Mouse (Mus musculus): ENCODE measurements at regions not wholly inside any gene's neighbourhood (a gene's known extent, or its start where the extent isn't known, plus 50 kb on each side); places are given as distances from the start of the nearest gene placed in this dataset.

DNA sequence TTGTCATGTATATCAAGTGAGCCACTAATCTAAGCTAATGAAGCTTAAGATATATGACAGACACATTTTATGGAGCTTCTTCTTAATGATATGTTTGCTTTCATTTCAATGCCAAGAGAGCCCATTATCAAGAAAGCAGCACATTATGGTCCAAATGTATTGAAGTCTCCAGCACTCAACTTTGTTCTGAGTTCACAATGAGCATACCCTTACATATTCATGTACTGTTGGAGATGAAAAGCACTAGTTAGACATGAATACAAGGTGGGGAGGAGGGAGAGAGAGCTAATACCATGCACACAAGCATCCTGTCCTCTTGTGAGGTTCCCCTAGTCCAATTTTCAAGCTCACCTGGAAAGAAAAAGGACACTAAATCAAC lies 241.3 kb downstream of the Car8 start:
- H3K4me2 ChIP-seq (replicated peaks) = no peak overlapping the region
- no peaks in the 10 kb centered on the region for H3K27me3 ChIP-seq (ENCODE audit: control insufficient read depth, insufficient read depth, low read length)
- no peak overlapping the region for H3K4me3 ChIP-seq (replicated peaks; ENCODE audit: low read length)
- no peak for ATAC-seq (ENCODE audit: low FRiP score)
- H3K9me3 ChIP-seq (ENCODE audit: control insufficient read depth, low read length) = no peaks in the 10 kb centered on the region
- H3K36me3 ChIP-seq (replicated peaks; ENCODE audit: control insufficient read depth, insufficient read depth) = no peaks in the 10 kb centered on the region
- no peak for DNase-seq (ENCODE audit: low spot score)
- H3K9ac ChIP-seq = no peak overlapping the region
- H3K4me1 ChIP-seq (replicated peaks; ENCODE audit: control insufficient read depth, insufficient read depth, low read length) = no peaks in the 10 kb centered on the region
- H3K27ac ChIP-seq = no peak overlapping the region

GRCm38 (mm10) chr4:7996923-7997574 lies 241.8 kb downstream of the Car8 start:
- Histone ChIP-seq H3K27ac (no peak overlapping the region), H3K36me3 (replicated peaks; ENCODE audit: control insufficient read depth, insufficient read depth) (no peaks in the 10 kb centered on the region), H3K4me3 (replicated peaks; ENCODE audit: low read length) (no peak overlapping the region), H3K4me2 (replicated peaks) (no peak overlapping the region), H3K4me1 (replicated peaks; ENCODE audit: control insufficient read depth, insufficient read depth, low read length) (no peaks in the 10 kb centered on the region), H3K9me3 (ENCODE audit: control insufficient read depth, low read length) (no peaks in the 10 kb centered on the region), H3K9ac (no peak overlapping the region), H3K27me3 (ENCODE audit: control insufficient read depth, insufficient read depth, low read length) (no peaks in the 10 kb centered on the region)
- DNase-seq (ENCODE audit: low spot score) (no peak), ATAC-seq (ENCODE audit: low FRiP score) (no peak)
- WGBS = 10% methylated on average over 6 of the region's 6 CpGs

GRCm38 (mm10) chr4:7992944-7993343 lies 245.9 kb downstream of the Car8 start:
- no peaks in the 10 kb centered on the region for H3K27me3 ChIP-seq (ENCODE audit: control insufficient read depth, insufficient read depth, low read length)
- H3K27ac ChIP-seq = no peak overlapping the region
- H3K9ac ChIP-seq = no peak overlapping the region
- DNase-seq (ENCODE audit: low spot score) = no peak
- no peak for ATAC-seq (ENCODE audit: low FRiP score)
- H3K4me1 ChIP-seq (replicated peaks; ENCODE audit: control insufficient read depth, insufficient read depth, low read length) = no peaks in the 10 kb centered on the region
- no peak overlapping the region for H3K4me3 ChIP-seq (replicated peaks; ENCODE audit: low read length)
- 67% methylated on average over 3 of the region's 3 CpGs for WGBS
- no peaks in the 10 kb centered on the region for H3K9me3 ChIP-seq (ENCODE audit: control insufficient read depth, low read length)
- no peaks in the 10 kb centered on the region for H3K36me3 ChIP-seq (replicated peaks; ENCODE audit: control insufficient read depth, insufficient read depth)
- no peak overlapping the region for H3K4me2 ChIP-seq (replicated peaks)

GRCm38 (mm10) chr4:7987781-7988180 lies 251.1 kb downstream of the Car8 start:
- H3K9ac ChIP-seq = no peak overlapping the region
- no peaks in the 10 kb centered on the region for H3K36me3 ChIP-seq (replicated peaks; ENCODE audit: control insufficient read depth, insufficient read depth)
- WGBS = 95% methylated on average over 1 of the region's 1 CpGs
- ATAC-seq (ENCODE audit: low FRiP score) = no peak
- no peaks in the 10 kb centered on the region for H3K9me3 ChIP-seq (ENCODE audit: control insufficient read depth, low read length)
- no peaks in the 10 kb centered on the region for H3K4me1 ChIP-seq (replicated peaks; ENCODE audit: control insufficient read depth, insufficient read depth, low read length)
- DNase-seq (ENCODE audit: low spot score) = no peak
- H3K4me3 ChIP-seq (replicated peaks; ENCODE audit: low read length) = no peak overlapping the region
- no peaks in the 10 kb centered on the region for H3K27me3 ChIP-seq (ENCODE audit: control insufficient read depth, insufficient read depth, low read length)
- H3K27ac ChIP-seq = no peak overlapping the region
- H3K4me2 ChIP-seq (replicated peaks) = no peak overlapping the region

- Histone ChIP-seq H3K4me2 (replicated peaks) (no peak overlapping the region), H3K9ac (no peak overlapping the region), H3K36me3 (replicated peaks; ENCODE audit: control insufficient read depth, insufficient read depth) (no peaks in the 10 kb centered on the region), H3K27ac (no peak overlapping the region), H3K9me3 (ENCODE audit: control insufficient read depth, low read length) (no peaks in the 10 kb centered on the region), H3K27me3 (ENCODE audit: control insufficient read depth, insufficient read depth, low read length) (no peaks in the 10 kb centered on the region), H3K4me3 (replicated peaks; ENCODE audit: low read length) (no peak overlapping the region), H3K4me1 (replicated peaks; ENCODE audit: control insufficient read depth, insufficient read depth, low read length) (no peaks in the 10 kb centered on the region)
- peak; percentile 10 for DNase-seq (ENCODE audit: low spot score)
- WGBS = 89% methylated on average over 3 of the region's 3 CpGs
- ATAC-seq (ENCODE audit: low FRiP score) = no peak
These were observed 251.5 kb downstream of the Car8 start for GRCm38 (mm10) chr4:7987346-7987745.

- H3K4me2 ChIP-seq (replicated peaks) = no peak overlapping the region
- 64% methylated on average over 6 of the region's 6 CpGs for WGBS
- no peak overlapping the region for H3K4me3 ChIP-seq (replicated peaks; ENCODE audit: low read length)
- no peaks in the 10 kb centered on the region for H3K4me1 ChIP-seq (replicated peaks; ENCODE audit: control insufficient read depth, insufficient read depth, low read length)
- no peak overlapping the region for H3K9ac ChIP-seq
- H3K36me3 ChIP-seq (replicated peaks; ENCODE audit: control insufficient read depth, insufficient read depth) = no peaks in the 10 kb centered on the region
- DNase-seq (ENCODE audit: low spot score) (no peak), ATAC-seq (ENCODE audit: low FRiP score) (no peak)
- H3K9me3 ChIP-seq (ENCODE audit: control insufficient read depth, low read length) = no peaks in the 10 kb centered on the region
- H3K27me3 ChIP-seq (ENCODE audit: control insufficient read depth, insufficient read depth, low read length) = no peaks in the 10 kb centered on the region
- no peak overlapping the region for H3K27ac ChIP-seq
These were observed 254.0 kb downstream of the Car8 start for GRCm38 (mm10) chr4:7984814-7985213.

DNA sequence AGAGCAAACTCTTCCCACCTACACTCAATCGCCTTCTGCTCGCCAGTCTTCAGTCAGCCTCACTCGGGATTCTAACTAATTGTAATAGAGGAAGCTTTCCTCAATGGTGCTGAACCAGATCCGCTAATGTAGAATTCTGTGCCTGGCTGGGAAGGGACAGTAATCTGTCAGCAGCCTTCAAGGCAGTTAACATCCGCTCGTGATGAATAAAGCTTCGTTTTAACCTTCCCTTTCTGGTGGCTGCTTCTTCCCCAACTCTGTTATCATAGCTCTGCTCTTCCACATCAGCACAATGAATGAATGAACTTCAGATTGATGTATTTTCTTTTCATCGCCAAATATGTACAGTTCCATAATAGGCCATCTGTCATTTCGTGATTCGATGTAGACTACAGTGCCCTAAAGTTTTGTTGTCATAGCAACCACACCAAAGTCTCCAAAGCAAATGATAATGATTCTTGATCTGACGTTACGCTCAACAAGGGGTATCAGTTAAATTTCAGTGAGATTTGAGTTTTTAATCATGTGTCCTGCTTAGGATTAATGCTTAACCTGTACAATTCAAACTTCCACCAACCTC lies 259.0 kb downstream of the Car8 start:
- Histone ChIP-seq H3K4me2 (replicated peaks) (no peak overlapping the region), H3K4me1 (replicated peaks; ENCODE audit: control insufficient read depth, insufficient read depth, low read length) (no peaks in the 10 kb centered on the region), H3K27ac (no peak overlapping the region), H3K4me3 (replicated peaks; ENCODE audit: low read length) (no peak overlapping the region), H3K27me3 (ENCODE audit: control insufficient read depth, insufficient read depth, low read length) (no peaks in the 10 kb centered on the region), H3K9me3 (ENCODE audit: control insufficient read depth, low read length) (no peaks in the 10 kb centered on the region), H3K9ac (no peak overlapping the region), H3K36me3 (replicated peaks; ENCODE audit: control insufficient read depth, insufficient read depth) (no peaks in the 10 kb centered on the region)
- DNase-seq (ENCODE audit: low spot score) = no peak
- 68% methylated on average over 12 of the region's 12 CpGs for WGBS
- ATAC-seq (ENCODE audit: low FRiP score) = no peak

DNA sequence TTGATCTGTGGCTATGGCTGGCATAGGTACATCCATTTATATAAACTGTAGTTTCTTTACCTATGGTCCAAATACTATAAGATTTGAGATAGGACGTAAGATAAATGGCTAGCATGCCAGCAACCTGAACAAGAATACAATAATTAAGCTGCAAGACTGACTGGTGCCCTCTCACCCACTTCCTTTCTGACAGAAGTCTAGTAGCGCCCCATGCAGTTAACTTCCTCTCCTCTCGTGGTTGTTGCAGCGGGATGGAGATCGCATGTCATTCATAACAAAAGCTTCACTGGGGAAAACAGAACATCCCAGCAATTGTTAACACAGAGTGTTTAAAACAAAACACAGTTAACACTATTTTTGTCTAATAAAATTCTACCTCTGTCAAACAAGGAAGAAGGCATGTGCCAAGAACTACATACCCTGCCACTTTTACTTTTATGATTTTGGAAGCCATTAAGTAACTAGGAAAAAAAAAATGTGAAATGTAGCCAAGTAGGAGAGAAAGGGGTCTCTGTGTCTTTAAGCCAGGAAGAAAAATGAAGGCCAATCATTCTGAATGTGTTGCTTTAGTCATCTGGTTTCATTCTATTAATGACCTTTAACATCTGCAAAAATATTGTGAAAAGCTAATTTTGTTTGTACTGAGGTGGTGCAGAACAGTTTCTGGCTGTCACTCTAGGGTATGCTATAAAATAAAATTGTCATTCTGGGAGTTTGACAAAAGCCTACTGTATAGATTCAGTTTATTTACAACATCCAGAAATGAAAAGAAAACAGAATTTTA lies 261.0 kb downstream of the Car8 start:
- Histone ChIP-seq H3K9me3 (ENCODE audit: control insufficient read depth, low read length) (no peaks in the 10 kb centered on the region), H3K36me3 (replicated peaks; ENCODE audit: control insufficient read depth, insufficient read depth) (no peaks in the 10 kb centered on the region), H3K4me1 (replicated peaks; ENCODE audit: control insufficient read depth, insufficient read depth, low read length) (no peaks in the 10 kb centered on the region), H3K4me2 (replicated peaks) (no peak overlapping the region), H3K27ac (no peak overlapping the region), H3K27me3 (ENCODE audit: control insufficient read depth, insufficient read depth, low read length) (no peaks in the 10 kb centered on the region), H3K4me3 (replicated peaks; ENCODE audit: low read length) (no peak overlapping the region), H3K9ac (no peak overlapping the region)
- DNase-seq (ENCODE audit: low spot score) = no peak
- 73% methylated on average over 5 of the region's 5 CpGs for WGBS
- no peak for ATAC-seq (ENCODE audit: low FRiP score)

DNA sequence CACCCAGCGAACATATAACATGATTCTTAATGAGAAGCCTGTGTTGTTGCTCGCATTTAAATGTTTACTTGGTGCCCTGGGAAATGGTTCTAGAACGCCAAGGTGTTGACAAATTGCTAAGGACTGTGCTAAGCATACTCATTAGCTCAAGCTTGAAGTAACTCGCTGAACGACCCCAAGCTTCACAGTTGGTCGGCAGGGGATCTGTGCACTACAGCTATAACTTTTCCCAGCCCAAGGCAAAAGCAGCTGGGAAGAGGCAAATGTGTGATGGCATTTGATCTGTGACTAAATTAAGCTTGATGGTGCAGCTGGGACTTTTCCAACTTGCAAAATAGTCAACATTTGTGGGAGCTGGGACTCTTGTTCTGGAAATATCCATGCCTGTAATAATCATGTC lies 268.6 kb downstream of the Car8 start:
- Histone ChIP-seq H3K4me3 (replicated peaks; ENCODE audit: low read length) (no peak overlapping the region), H3K4me1 (replicated peaks; ENCODE audit: control insufficient read depth, insufficient read depth, low read length) (no peaks in the 10 kb centered on the region), H3K9ac (no peak overlapping the region), H3K27me3 (ENCODE audit: control insufficient read depth, insufficient read depth, low read length) (no peaks in the 10 kb centered on the region), H3K9me3 (ENCODE audit: control insufficient read depth, low read length) (no peaks in the 10 kb centered on the region), H3K4me2 (replicated peaks) (no peak overlapping the region), H3K27ac (no peak overlapping the region), H3K36me3 (replicated peaks; ENCODE audit: control insufficient read depth, insufficient read depth) (no peaks in the 10 kb centered on the region)
- 59% methylated on average over 6 of the region's 6 CpGs for WGBS
- ATAC-seq (ENCODE audit: low FRiP score) (0 out of 2 replicates have a peak, but pooled peaks have one; percentile 37), DNase-seq (ENCODE audit: low spot score) (no peak)
